1 mouse cellular context compared by ENCODE assay signal in genomic region chr4:88744207-88744606, GRCm38 (mm10).
TF ChIP-seq lines count a peak whose summit lies in the region.

No protein-coding gene starts in this region.

TF ChIP-seq in CH12.LX, 34 proteins besides CTCF, POLR2A, EP300 and RAD21:
- peak; percentile 53 for TF ChIP-seq SMC3 (IDR thresholded peaks at IDR 0.05; ENCODE audit: low read depth, low read length)
- no peak for TF ChIP-seq ZC3H11A (IDR thresholded peaks at IDR 0.05; ENCODE audit: low read depth, low read length)
TF ChIP-seq in CH12.LX: peak in this region for 1.
